Mouse (Mus musculus) intestine, postnatal 0 days (tissue): ENCODE data around the gene Ntm. TPM values are rescaled to one million over a fixed set of nuclear protein-coding genes. Genes with fewer than 3 reads are reported as not detected.

Experiments used
- ATAC-seq: fragments of 200-750 bp; cut with Nextera tagmentation; 2 replicates; pipeline ENCODE4 v1.8.0; 2017; ENCODE audit warnings: mild to moderate bottlenecking, moderate TSS enrichment, moderate library complexity
- H3K27ac ChIP-seq: fragments of 300-500 bp; sonication (generic); 2 replicates; pipeline ENCODE4 v1.5.1; 2014; ENCODE audit warnings: mild to moderate bottlenecking, low read depth, low read length, moderate library complexity
- H3K27me3 ChIP-seq: fragments of 300-500 bp; sonication (generic); replicated peaks from 2 replicates; pipeline ENCODE4 v1.6.1; 2014; ENCODE audit warnings: low read length, mixed read lengths; ENCODE audit not compliant: control insufficient read depth, insufficient read depth
- H3K36me3 ChIP-seq: fragments of 300-500 bp; sonication (generic); 2 replicates; pipeline ENCODE4 v1.6.1; 2014; ENCODE audit warnings: mild to moderate bottlenecking, moderate library complexity; ENCODE audit not compliant: control insufficient read depth, insufficient read depth
- H3K4me1 ChIP-seq: fragments of 300-500 bp; sonication (generic); replicated peaks from 2 replicates; pipeline ENCODE4 v1.6.1; 2014; ENCODE audit warnings: antibody characterized with exemption, low read length, mixed read lengths; ENCODE audit not compliant: control insufficient read depth, insufficient read depth
- H3K4me2 ChIP-seq: fragments of 300-500 bp; sonication (generic); replicated peaks from 2 replicates; pipeline ENCODE4 v1.6.1; 2014; ENCODE audit warnings: low read depth, mild to moderate bottlenecking, moderate library complexity
- H3K4me3 ChIP-seq: fragments of 300-500 bp; sonication (generic); 2 replicates; pipeline ENCODE4 v1.5.1; 2014; ENCODE audit warnings: low read depth, low read length
- H3K9ac ChIP-seq: fragments of 300-500 bp; sonication (generic); 2 replicates; pipeline ENCODE4 v1.6.1; 2014; ENCODE audit warnings: mild to moderate bottlenecking, low read depth, low read length
- H3K9me3 ChIP-seq: fragments of 300-500 bp; sonication (generic); 2 replicates; pipeline ENCODE4 v1.6.1; 2016; ENCODE audit warnings: mixed run types; ENCODE audit not compliant: control insufficient read depth
- CTCF ChIP-seq: sonication (generic); IDR thresholded peaks from 2 replicates; pipeline ENCODE4 v1.5.1; 2016; ENCODE audit warnings: low read depth, mild to moderate bottlenecking, control low read depth, antibody characterized with exemption, moderate library complexity
- WGBS: fragments of 180-500 bp; shearing (Covaris S2); extraction: QIAGEN DNeasy Blood & Tissue Kit; methylation state at CpG from one replicate; pipeline ENCODE4 v1.1.7; 2014; 5-methylcytosine and 5-hydroxymethylcytosine counted together
- polyA plus RNA-seq: library from polyadenylated mRNA; unstranded; fragments of >200 nt; fragmentation: Nextera tagmentation; extraction: Ambion mirVana; gene quantifications from 2 replicates; pipeline ENCODE4 v1.2.1, GENCODE M21; 2015

The Ntm gene
- polyA plus RNA-seq, 1 experiment from 2014 or later: 1.1 TPM

GRCm38 (mm10) chr9:29306961-29307360, 656.0 kb downstream of the Ntm start:
- Histone ChIP-seq H3K27me3 (no peaks in the 10 kb centered on the region), H3K4me1 (no peaks in the 10 kb centered on the region), H3K9me3 (no peaks in the 10 kb centered on the region), H3K9ac (no peak overlapping the region), H3K4me2 (no peak overlapping the region), H3K4me3 (no peak overlapping the region), H3K36me3 (no peaks in the 10 kb centered on the region), H3K27ac (no peak overlapping the region)
- TF ChIP-seq CTCF: no peak
- ATAC-seq: no peak
- WGBS: 37% methylated on average over 2 of the region's 2 CpGs

- Histone ChIP-seq H3K9ac (no peak overlapping the region), H3K4me1 (no peaks in the 10 kb centered on the region), H3K4me2 (no peak overlapping the region), H3K36me3 (no peaks in the 10 kb centered on the region), H3K27me3 (no peaks in the 10 kb centered on the region), H3K4me3 (no peak overlapping the region), H3K9me3 (no peaks in the 10 kb centered on the region), H3K27ac (no peak overlapping the region)
- no peak for TF ChIP-seq CTCF
- 85% methylated on average over 3 of the region's 3 CpGs for WGBS
- ATAC-seq: no peak
Observed at GRCm38 (mm10) chr9:29298340-29298739, 664.6 kb downstream of the Ntm start.

- TF ChIP-seq CTCF: no peak
- 77% methylated on average over 3 of the region's 3 CpGs for WGBS
- Histone ChIP-seq H3K9me3 (no peaks in the 10 kb centered on the region), H3K4me1 (no peaks in the 10 kb centered on the region), H3K4me2 (no peak overlapping the region), H3K36me3 (no peaks in the 10 kb centered on the region), H3K4me3 (no peak overlapping the region), H3K27ac (no peak overlapping the region), H3K9ac (no peak overlapping the region), H3K27me3 (no peaks in the 10 kb centered on the region)
- no peak for ATAC-seq
Observed at GRCm38 (mm10) chr9:29296752-29297151, 666.2 kb downstream of the Ntm start.

GRCm38 (mm10) chr9:29288003-29288704, 674.8 kb downstream of the Ntm start:
- Histone ChIP-seq H3K4me1 (no peaks in the 10 kb centered on the region), H3K27me3 (no peaks in the 10 kb centered on the region), H3K9me3 (no peaks in the 10 kb centered on the region), H3K27ac (no peak overlapping the region), H3K4me2 (no peak overlapping the region), H3K36me3 (no peaks in the 10 kb centered on the region), H3K4me3 (no peak overlapping the region), H3K9ac (no peak overlapping the region)
- no peak for ATAC-seq
- WGBS: 74% methylated on average over 7 of the region's 7 CpGs
- TF ChIP-seq CTCF: no peak

- H3K4me2 ChIP-seq: no peak overlapping the region
- no peaks in the 10 kb centered on the region for H3K9me3 ChIP-seq
- no peak overlapping the region for H3K9ac ChIP-seq
- no peak overlapping the region for H3K4me3 ChIP-seq
- no peak for TF ChIP-seq CTCF
- H3K27me3 ChIP-seq: no peaks in the 10 kb centered on the region
- no peak overlapping the region for H3K27ac ChIP-seq
- no peaks in the 10 kb centered on the region for H3K36me3 ChIP-seq
- ATAC-seq: no peak
- no peaks in the 10 kb centered on the region for H3K4me1 ChIP-seq
Observed at GRCm38 (mm10) chr9:29285144-29285543, 677.8 kb downstream of the Ntm start.

GRCm38 (mm10) chr9:29272861-29273260, 690.1 kb downstream of the Ntm start:
- no peak overlapping the region for H3K4me2 ChIP-seq
- H3K9me3 ChIP-seq: no peaks in the 10 kb centered on the region
- no peak overlapping the region for H3K4me3 ChIP-seq
- TF ChIP-seq CTCF: no peak
- 84% methylated on average over 3 of the region's 3 CpGs for WGBS
- no peak overlapping the region for H3K9ac ChIP-seq
- no peak for ATAC-seq
- H3K4me1 ChIP-seq: no peaks in the 10 kb centered on the region
- H3K27me3 ChIP-seq: no peaks in the 10 kb centered on the region
- H3K27ac ChIP-seq: no peak overlapping the region
- H3K36me3 ChIP-seq: no peaks in the 10 kb centered on the region
